Mouse (Mus musculus): ENCODE results near the gene Prkar2b. TPM values are rescaled to one million over a fixed set of nuclear protein-coding genes. Genes with fewer than 3 reads are reported as not detected.

Gene Prkar2b
- total RNA-seq (2021), result 1 to 10 TPM; 1.7 to 1.9 TPM
- long read RNA-seq, experiment 1, partial matches to known transcripts, result 0 of 1 reads
- long read RNA-seq, experiment 1, other reads (novel, unspliced or antisense), result 0 of 1 reads
- long read RNA-seq, experiment 2, result 0 reads

GRCm38 (mm10) chr12:32061090-32061930, at the start of gene Prkar2b:
Prkar2b (minus strand) TSS chr12:32061296.
- peak; percentile 73 to 76 for DNase-seq
- intact Hi-C loops (cut with DNase I), result loop anchor here (5.0 kb wide), 1 partner anchor 94 kb away; no protein-coding TSS in a partner anchor

DNA sequence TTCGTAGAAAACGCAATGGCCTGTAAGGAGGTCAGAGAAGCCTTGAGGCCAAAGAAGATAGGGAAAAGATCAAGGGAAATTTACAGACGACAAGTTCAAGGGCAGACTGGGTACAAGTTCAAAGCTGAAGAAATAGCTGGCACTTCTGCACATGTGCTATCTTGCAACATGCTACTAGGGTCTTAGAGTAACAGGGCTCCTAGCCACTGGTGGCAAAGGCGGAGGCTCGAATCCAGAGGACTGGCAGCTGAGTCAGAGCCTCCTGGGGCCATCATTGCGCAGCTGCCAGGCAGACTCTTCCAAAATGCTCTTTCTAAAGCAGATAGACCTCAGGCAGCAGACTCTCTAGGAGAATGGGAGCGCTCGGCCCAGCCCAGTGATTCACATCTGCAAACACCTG, 48.1 kb upstream of the Prkar2b start:
- intact Hi-C loops (cut with DNase I), result no loop called here
- no peak for DNase-seq

- no peak for DNase-seq
- intact Hi-C loops (cut with DNase I), result no loop called here
Observed at GRCm38 (mm10) chr12:32104955-32105521, 43.9 kb upstream of the Prkar2b start.

DNA sequence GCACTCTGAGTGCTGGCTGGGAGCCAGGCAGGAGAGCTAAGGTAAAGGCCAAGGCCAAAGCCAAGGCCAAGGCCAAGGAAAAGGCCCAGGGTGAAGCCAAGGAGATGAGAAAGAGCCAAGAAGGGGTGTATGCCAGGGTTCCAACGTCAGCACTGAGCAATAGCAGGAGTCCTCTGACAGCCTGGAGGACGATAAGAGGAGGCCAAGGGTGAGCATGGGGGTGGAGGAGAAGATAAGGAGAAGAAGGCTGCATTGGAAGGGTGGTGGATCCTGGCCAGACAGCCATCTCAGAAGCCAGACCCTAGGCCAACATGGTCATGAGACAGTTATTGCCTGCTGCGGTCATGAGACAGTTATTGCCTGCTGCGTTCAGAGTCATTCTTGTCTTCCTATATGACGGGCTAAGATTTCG, 43.4 kb upstream of the Prkar2b start:
- intact Hi-C loops (cut with DNase I), result no loop called here
- no peak for DNase-seq

DNA sequence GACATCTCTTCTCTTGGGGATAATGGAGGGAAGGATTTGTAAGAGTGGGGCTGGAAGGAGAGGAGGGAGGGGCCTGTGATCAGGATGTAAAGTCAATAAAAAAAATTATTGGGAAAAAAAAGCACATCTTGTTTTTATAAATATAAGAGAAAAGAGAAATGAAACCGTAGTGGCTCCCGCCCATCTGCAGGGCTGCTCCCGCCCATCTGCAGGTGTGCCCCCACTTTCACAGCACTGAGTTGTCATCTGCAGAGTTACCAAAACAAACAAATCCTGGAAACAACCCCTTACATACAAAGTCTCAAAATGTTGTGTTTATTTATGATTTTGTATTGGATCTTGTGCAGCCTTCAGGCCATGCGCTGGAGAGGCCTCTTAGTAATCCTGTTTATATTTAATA, 40.2 kb upstream of the Prkar2b start:
- no peak for DNase-seq
- intact Hi-C loops (cut with DNase I), result no loop called here

GRCm38 (mm10) chr12:32099686-32100206, 38.6 kb upstream of the Prkar2b start:
- no peak for DNase-seq
- intact Hi-C loops (cut with DNase I), result no loop called here

DNA sequence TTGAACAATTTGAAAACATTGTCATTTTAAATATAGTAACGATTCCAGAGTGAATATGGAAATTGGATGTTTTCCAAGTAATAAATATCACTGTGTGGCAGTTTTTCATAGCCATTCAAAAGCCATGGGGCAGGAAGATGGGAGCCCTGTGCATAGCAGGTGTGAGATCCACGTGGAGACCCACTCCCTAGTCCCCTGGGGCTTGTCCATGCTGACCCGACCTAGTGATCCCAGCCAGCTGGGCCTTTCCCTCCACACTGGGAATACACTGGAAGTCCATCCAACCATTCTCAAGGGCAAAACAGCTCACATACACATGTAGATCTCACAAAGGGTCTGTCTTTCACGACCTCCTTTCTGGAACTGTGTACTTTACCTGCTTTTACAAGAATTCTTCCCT, 37.5 kb upstream of the Prkar2b start:
- DNase-seq, result no peak

GRCm38 (mm10) chr12:32097107-32097506, 36.0 kb upstream of the Prkar2b start:
- intact Hi-C loops (cut with DNase I), result no loop called here
- no peak for DNase-seq

More for the DNA sequence above, 37.5 kb upstream of the Prkar2b start:
- intact Hi-C loops (cut with DNase I), result no loop called here

DNA sequence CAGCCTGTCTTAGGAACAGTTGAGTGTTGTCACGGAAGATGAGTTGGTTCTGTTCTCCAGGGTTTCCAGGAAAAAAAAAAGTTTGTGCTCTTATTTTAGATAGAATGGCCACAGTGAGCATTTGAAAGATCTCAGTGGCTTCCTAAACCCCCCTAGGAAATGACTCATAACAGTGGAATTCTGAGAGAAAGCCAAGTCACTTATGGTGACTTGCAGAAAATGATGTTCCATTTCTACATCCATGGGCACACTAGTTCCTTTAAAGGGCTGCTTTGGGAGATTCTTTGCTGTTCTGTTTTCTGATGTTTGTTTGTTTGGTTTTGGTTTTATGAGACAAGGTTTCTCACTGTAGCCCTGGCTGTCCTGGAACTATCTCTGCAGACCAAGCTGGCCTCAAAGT, 34.1 kb upstream of the Prkar2b start:
- no peak for DNase-seq
- intact Hi-C loops (cut with DNase I), result no loop called here

DNA sequence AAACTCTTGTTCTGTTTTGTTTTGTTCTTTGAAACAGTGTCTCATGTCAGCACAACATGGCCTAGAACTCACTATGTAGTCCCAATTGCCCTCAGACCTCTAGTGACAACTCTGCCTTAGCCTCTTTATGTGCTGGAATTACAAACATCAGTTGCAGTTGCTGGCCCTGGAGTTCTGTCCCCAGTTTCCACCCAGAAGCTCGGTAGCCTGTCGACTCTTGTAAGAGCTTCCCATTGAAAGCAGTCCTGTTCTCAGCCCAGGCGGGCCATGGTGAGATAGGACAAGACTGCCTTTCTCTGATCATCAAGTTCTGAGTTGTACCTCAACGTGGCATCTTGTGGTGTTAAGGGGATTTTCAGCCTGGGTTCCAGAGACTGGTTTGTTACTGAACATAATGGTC, 31.4 kb upstream of the Prkar2b start:
- intact Hi-C loops (cut with DNase I), result no loop called here

GRCm38 (mm10) chr12:32088566-32088965, 27.5 kb upstream of the Prkar2b start:
- DNase-seq, result no peak
- intact Hi-C loops (cut with DNase I), result no loop called here

More for the DNA sequence above, 31.4 kb upstream of the Prkar2b start:
- DNase-seq, result no peak

GRCm38 (mm10) chr12:32087339-32087738, 26.2 kb upstream of the Prkar2b start:
- DNase-seq, result no peak
- intact Hi-C loops (cut with DNase I), result no loop called here

DNA sequence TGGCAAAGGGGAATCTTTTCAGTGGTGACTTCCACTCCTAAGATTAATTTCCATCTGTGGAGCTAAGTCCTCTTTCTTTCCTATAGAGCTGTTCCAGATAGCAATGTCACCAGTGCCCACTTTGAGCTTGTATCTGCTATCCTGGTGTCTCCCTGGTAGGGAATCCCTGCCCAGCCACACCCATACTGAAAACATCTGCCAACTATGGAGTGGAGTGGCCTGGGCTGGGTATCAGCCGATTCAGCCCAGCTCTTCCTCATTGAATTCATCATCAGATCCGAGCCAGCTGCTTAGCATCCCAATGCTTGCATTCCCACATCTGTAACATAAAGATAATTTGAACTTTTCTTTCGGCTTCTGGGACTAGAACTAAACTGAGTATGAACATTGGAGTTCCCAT, 25.8 kb upstream of the Prkar2b start:
- intact Hi-C loops (cut with DNase I), result no loop called here
- no peak for DNase-seq

DNA sequence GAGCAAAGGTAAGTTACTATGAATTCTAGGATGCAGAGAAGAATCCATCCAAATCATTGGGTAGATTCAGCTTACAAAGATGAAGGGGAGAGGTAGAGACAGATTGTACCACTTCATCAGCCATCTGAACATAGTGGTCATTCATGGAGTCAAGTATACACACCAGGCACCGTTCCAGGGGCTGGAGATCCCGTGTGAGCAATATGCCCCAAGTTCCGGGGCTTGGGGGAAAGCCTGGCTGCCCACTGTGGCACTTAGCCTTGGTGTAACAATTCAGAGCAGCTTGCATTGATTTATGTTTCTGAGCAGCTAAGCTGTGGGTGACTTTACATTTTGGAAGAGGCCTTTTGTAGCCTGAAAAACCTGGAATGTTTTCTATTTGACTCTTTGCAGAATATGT, 24.8 kb upstream of the Prkar2b start:
- no peak for DNase-seq
- intact Hi-C loops (cut with DNase I), result no loop called here

DNA sequence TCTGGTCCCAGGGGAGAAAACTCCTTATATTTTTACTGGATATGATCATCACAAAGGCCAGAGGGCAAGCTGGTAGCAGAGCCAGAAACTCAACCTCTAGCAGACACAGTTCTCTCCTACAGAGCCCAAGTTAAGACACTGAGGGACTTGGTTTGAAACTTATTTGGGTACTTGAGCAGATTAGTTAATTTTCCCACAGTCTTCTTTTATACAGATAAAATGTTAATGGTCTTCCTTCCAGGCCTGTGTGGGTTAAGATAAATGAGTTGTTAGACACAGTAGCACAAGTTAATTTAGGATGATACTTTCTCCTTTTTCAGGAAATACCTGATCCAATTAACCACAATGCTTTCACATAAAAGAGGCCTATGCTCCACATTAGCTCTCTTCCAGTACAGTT, 24.1 kb upstream of the Prkar2b start:
- DNase-seq, result no peak
- intact Hi-C loops (cut with DNase I), result no loop called here

- intact Hi-C loops (cut with DNase I), result no loop called here
- DNase-seq, result no peak
Observed at GRCm38 (mm10) chr12:32084601-32085000, 23.5 kb upstream of the Prkar2b start.

GRCm38 (mm10) chr12:32080692-32081091, 19.6 kb upstream of the Prkar2b start:
- DNase-seq, result no peak
- intact Hi-C loops (cut with DNase I), result no loop called here

DNA sequence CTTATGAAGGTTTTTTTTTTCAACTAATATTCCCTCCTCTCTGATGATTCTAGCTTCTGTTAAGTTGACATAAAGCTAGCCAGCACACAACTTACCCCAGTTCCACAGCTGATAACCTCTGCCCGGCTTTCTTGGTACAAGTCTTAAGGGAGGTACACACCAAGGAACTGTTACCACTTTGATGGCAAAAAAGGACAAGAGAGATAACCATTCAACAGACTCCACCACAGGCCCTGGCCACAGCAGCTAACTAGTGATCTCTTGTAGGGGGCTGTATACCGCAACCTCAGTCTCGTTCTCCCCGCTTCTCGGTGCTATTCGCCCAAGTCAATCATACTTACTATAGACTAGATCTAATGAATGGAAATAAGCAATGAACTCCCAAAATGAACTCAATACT, 16.3 kb upstream of the Prkar2b start:
- intact Hi-C loops (cut with DNase I), result no loop called here

GRCm38 (mm10) chr12:32075831-32076715, 15.0 kb upstream of the Prkar2b start:
- intact Hi-C loops (cut with DNase I), result no loop called here

More for the DNA sequence above, 16.3 kb upstream of the Prkar2b start:
- no peak for DNase-seq

DNA sequence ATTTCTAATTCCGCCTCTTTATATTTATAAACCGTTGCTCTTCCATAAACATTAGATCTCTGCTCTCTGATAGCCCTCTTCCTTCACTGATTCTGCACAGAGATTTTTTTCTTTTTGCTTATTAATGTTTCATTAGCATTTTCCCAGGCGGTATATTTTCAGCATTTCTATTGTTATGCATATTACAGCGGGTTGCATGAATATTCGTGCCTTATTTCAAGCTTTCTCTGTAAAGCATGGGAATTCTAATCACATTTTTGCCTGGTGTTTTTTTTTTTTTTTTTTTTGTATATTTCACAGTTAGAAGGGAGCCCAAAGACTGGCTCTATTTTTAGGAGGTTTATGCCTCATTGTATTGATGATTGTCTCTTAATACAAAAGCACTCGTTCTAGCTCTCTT, 13.2 kb upstream of the Prkar2b start:
- no peak for DNase-seq
- intact Hi-C loops (cut with DNase I), result no loop called here

More at GRCm38 (mm10) chr12:32075831-32076715, 15.0 kb upstream of the Prkar2b start:
- no peak for DNase-seq

DNA sequence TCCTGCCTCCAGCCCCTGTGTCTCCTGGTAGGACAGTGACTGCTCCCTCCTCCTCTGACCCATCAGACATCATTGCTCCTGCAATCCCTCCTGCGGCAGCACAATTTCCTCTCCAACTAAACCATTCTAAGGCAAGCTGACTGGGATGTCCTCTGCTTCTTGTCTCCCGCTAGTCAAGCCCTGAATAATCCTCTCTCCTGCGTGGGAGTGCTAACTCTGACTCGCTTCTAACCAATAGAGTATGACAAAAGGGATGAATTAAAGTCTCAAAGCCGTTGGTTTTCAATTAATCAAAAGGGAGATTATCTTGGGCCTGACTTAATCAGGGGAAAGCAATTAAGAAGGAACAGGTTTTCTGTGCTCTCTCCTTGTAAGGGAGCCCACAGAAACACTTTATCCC, 4.9 kb upstream of the Prkar2b start:
- no peak for DNase-seq
- intact Hi-C loops (cut with DNase I), result no loop called here
